ENCODE assay signal across 12 mouse cellular contexts in genomic region chr11:58146241-58146640, GRCm38 (mm10). TPM values are rescaled to one million over a fixed set of nuclear protein-coding genes. Genes with fewer than 3 reads are reported as not detected.
DNase-seq lines count a peak whose midpoint lies in the region; ATAC-seq and TF ChIP-seq lines count a peak whose summit lies in the region.
"Had no signal": no experiment of that assay in that cellular context is flagged by ENCODE, and none has a peak within 500 bp of the region (broad histone marks: within the 10 kb centered on the region; RNA-seq: fewer than 3 reads in every experiment).

No protein-coding gene starts in this region.

- H3K4me2 ChIP-seq in hindbrain, postnatal 0 days (ENCODE audit: low read depth, low read length), result no peak overlapping the region
- H3K4me2 ChIP-seq: intestine, embryonic 15.5 days had no signal

- peaks cover 75% of the 10 kb centered on the region for H3K36me3 ChIP-seq in hindbrain, postnatal 0 days (ENCODE audit: insufficient read depth, low read length)

- H3K27me3 ChIP-seq in hindbrain, postnatal 0 days (ENCODE audit: insufficient read depth, low read length), result no peaks in the 10 kb centered on the region
- H3K27me3 ChIP-seq: intestine, embryonic 15.5 days; megakaryocyte, embryonic 14.5 days had no signal

- H3K9ac ChIP-seq in hindbrain, postnatal 0 days (replicated peaks; ENCODE audit: low read length), result no peak overlapping the region
- H3K9ac ChIP-seq: intestine, embryonic 15.5 days had no signal

- no peak for ATAC-seq in cerebellum, adult (ENCODE audit: insufficient number of reproducible peaks, low FRiP score, low TSS enrichment)
- ATAC-seq in hindbrain, postnatal 0 days, result no peak
- ATAC-seq: intestine, embryonic 15.5 days had no signal

- H3K27ac ChIP-seq in hindbrain, postnatal 0 days, result no peak overlapping the region
- H3K27ac ChIP-seq: intestine, embryonic 15.5 days had no signal

- no peak for TF ChIP-seq CTCF in hindbrain, postnatal 0 days (IDR thresholded peaks at IDR 0.05; ENCODE audit: low read depth)

- H3K4me1 ChIP-seq in hindbrain, postnatal 0 days (ENCODE audit: insufficient read depth, low read length), result no peaks in the 10 kb centered on the region
- H3K4me1 ChIP-seq: intestine, embryonic 15.5 days; megakaryocyte, embryonic 14.5 days had no signal

- WGBS in large intestine, adult 2 months, result 31% methylated on average over 5 of the region's 5 CpGs
- 61% methylated on average over 5 of the region's 5 CpGs for WGBS in hindbrain, postnatal 0 days

- H3K9me3 ChIP-seq in hindbrain, postnatal 0 days (ENCODE audit: low read length), result no peaks in the 10 kb centered on the region
- H3K9me3 ChIP-seq: intestine, embryonic 15.5 days; megakaryocyte, embryonic 14.5 days had no signal

- no peak overlapping the region for H3K4me3 ChIP-seq in hindbrain, postnatal 0 days (ENCODE audit: low read length)
- H3K4me3 ChIP-seq: erythroblast, embryonic 14.5 days; intestine, embryonic 15.5 days; megakaryocyte, embryonic 14.5 days had no signal

- DNase-seq in cerebellum, postnatal 36 days, result peak; percentile 39 to 55
- DNase-seq in kidney, postnatal 10 days, result peak; percentile 30
- no peak for DNase-seq in kidney, postnatal 4 days
- DNase-seq in adrenal gland, adult 2 months, result peak; percentile 86
- DNase-seq in large intestine, adult 2 months (ENCODE audit: low read depth, low spot score), result peak; percentile 85
- no peak for DNase-seq in hindbrain, postnatal 0 days (ENCODE audit: low spot score)
- DNase-seq in frontal cortex, postnatal 14 days (ENCODE audit: low spot score in 2 of 2), result no peak
- DNase-seq: lung, adult 18-20 months had no signal

RNA-seq across cellular contexts. Expression of gene Gemin5, which starts 22.1 kb away (rescaled TPM):
- total RNA-seq in adrenal gland, adult 2 months (2021), result 10 to 100 TPM; 21.2 to 21.4 TPM
- polyA plus RNA-seq in adrenal gland, adult 2 months (2012; rRNA removed), result 8.4 and 9.1 TPM in 2 replicates
- polyA plus RNA-seq in large intestine, adult 2 months (2012; rRNA removed), result 4.7 and 6.9 TPM in 2 replicates
- total RNA-seq in hindbrain, postnatal 0 days (2014; rRNA removed), result 19.6 and 21.2 TPM in 2 replicates
- 10.4 and 11.2 TPM in 2 replicates for polyA plus RNA-seq in hindbrain, postnatal 0 days (2015; fragmentation: Nextera tagmentation; extraction: Ambion mirVana)

RNA-seq across cellular contexts. Expression of gene Mrpl22, which starts 25.2 kb away (rescaled TPM):
- 10 to 100 TPM; 83.9 to 89.2 TPM for total RNA-seq in adrenal gland, adult 2 months (2021)
- 25.2 and 33.4 TPM in 2 replicates for polyA plus RNA-seq in adrenal gland, adult 2 months (2012; rRNA removed)
- 40.5 and 47.8 TPM in 2 replicates for polyA plus RNA-seq in large intestine, adult 2 months (2012; rRNA removed)
- total RNA-seq in hindbrain, postnatal 0 days (2014; rRNA removed), result 24.7 and 37.7 TPM in 2 replicates
- 98.8 and 98.9 TPM in 2 replicates for polyA plus RNA-seq in hindbrain, postnatal 0 days (2015; fragmentation: Nextera tagmentation; extraction: Ambion mirVana)

RNA-seq across cellular contexts. Expression of gene Cnot8, which starts 42.3 kb away (rescaled TPM):
- 10 to 100 TPM; 46.7 to 49.6 TPM for total RNA-seq in adrenal gland, adult 2 months (2021)
- polyA plus RNA-seq in adrenal gland, adult 2 months (2012; rRNA removed), result 25.3 and 29.8 TPM in 2 replicates
- polyA plus RNA-seq in large intestine, adult 2 months (2012; rRNA removed), result 40.0 and 41.2 TPM in 2 replicates
- total RNA-seq in hindbrain, postnatal 0 days (2014; rRNA removed), result 76.4 and 83.7 TPM in 2 replicates
- polyA plus RNA-seq in hindbrain, postnatal 0 days (2015; fragmentation: Nextera tagmentation; extraction: Ambion mirVana), result 82.1 and 83.1 TPM in 2 replicates

RNA-seq across cellular contexts. Expression of gene Igtp, which starts 53.1 kb away (rescaled TPM):
- 10 to 100 TPM; 18.2 to 22.0 TPM for total RNA-seq in adrenal gland, adult 2 months (2021)
- 8.6 and 10.2 TPM in 2 replicates for polyA plus RNA-seq in adrenal gland, adult 2 months (2012; rRNA removed)
- 41.9 and 47.9 TPM in 2 replicates for polyA plus RNA-seq in large intestine, adult 2 months (2012; rRNA removed)
- total RNA-seq in hindbrain, postnatal 0 days (2014; rRNA removed), result 2.7 and 6.3 TPM in 2 replicates
- polyA plus RNA-seq in hindbrain, postnatal 0 days (2015; fragmentation: Nextera tagmentation; extraction: Ambion mirVana), result 2.1 and 3.0 TPM in 2 replicates

RNA-seq across cellular contexts. Expression of gene Irgm2, which starts 53.2 kb away (rescaled TPM):
- total RNA-seq in adrenal gland, adult 2 months (2021), result 10 to 100 TPM; 11.3 to 14.5 TPM
- polyA plus RNA-seq in adrenal gland, adult 2 months (2012; rRNA removed), result 8.5 and 12.6 TPM in 2 replicates
- polyA plus RNA-seq in large intestine, adult 2 months (2012; rRNA removed), result 29.1 TPM in 2 replicates
- 1.2 and 1.8 TPM in 2 replicates for total RNA-seq in hindbrain, postnatal 0 days (2014; rRNA removed)
- 0.80 and 1.6 TPM in 2 replicates for polyA plus RNA-seq in hindbrain, postnatal 0 days (2015; fragmentation: Nextera tagmentation; extraction: Ambion mirVana)

Comparison
In these comparisons a context has a peak if more than half of its experiments do, and no peak if none do; other contexts are left out.
1. DNase-seq: peak in cerebellum, postnatal 36 days (2 of 2), kidney, postnatal 10 days (single experiment), adrenal gland, adult 2 months (single experiment) and large intestine, adult 2 months (single experiment); none in kidney, postnatal 4 days (0 of 2), hindbrain, postnatal 0 days (single experiment) and frontal cortex, postnatal 14 days (0 of 2).